Mouse (Mus musculus) testis, postnatal 14 days (tissue): ENCODE results near the gene Olfr1193.
"Not testable (repeated sequence)": the region's sequence is repeated elsewhere in the genome, so short reads cannot be mapped to it uniquely, and the experiment has no call there.

ENCODE experiments used
- DNase-seq: peaks from one replicate; pipeline ENCODE4 v3.0.0; 2021; ENCODE audit warnings: low spot score

Gene Olfr1193

GRCm38 (mm10) chr2:88675328-88675727, at the start of gene Olfr1193:
TSS of gene Olfr1193 (plus strand) at chr2:88675628.
- DNase-seq: not testable (repeated sequence)

GRCm38 (mm10) chr2:88640242-88640641, 35.2 kb upstream of the Olfr1193 start, which contains the start of gene Olfr1191-ps1:
TSS of gene Olfr1191-ps1 (plus strand) at chr2:88640542.
- DNase-seq: not testable (repeated sequence)

- DNase-seq: no peak
These were observed 27.2 kb upstream of the Olfr1193 start, which contains the start of gene Olfr1192-ps1 for GRCm38 (mm10) chr2:88648209-88648608. TSS of gene Olfr1192-ps1 (plus strand) at chr2:88648509.

GRCm38 (mm10) chr2:88689087-88689486, 13.7 kb downstream of the Olfr1193 start, which contains the start of gene Olfr1195:
TSS of gene Olfr1195 (minus strand) at chr2:88689187.
- DNase-seq: no peak

GRCm38 (mm10) chr2:88704497-88704896, 29.1 kb downstream of the Olfr1193 start, which contains the start of gene Olfr1196:
TSS of gene Olfr1196 (minus strand) at chr2:88704597.
- DNase-seq: no peak
